Mouse (Mus musculus) brown adipose tissue, adult 24 weeks (tissue): ENCODE results near the gene Sap30l. TPM values are rescaled to one million over a fixed set of nuclear protein-coding genes. Genes with fewer than 3 reads are reported as not detected.

ENCODE experiments used
- H3K27ac ChIP-seq: fragments of 200-500 bp; replicated peaks from 2 replicates; pipeline ENCODE4 v1.5.1; 2012; ENCODE audit warnings: low read depth, mild to moderate bottlenecking, low read length
- H3K4me1 ChIP-seq: fragments of 200-500 bp; 2 replicates; pipeline ENCODE4 v1.6.1; 2012; ENCODE audit warnings: low read length, mixed read lengths; ENCODE audit not compliant: control insufficient read depth, insufficient read depth, insufficient read length
- H3K4me3 ChIP-seq: fragments of 200-500 bp; 2 replicates; pipeline ENCODE4 v1.5.1; 2012; ENCODE audit warnings: low read depth, mild to moderate bottlenecking, low read length, moderate library complexity; ENCODE audit not compliant: insufficient read depth
- polyA plus RNA-seq: library from polyadenylated mRNA; stranded (reverse); fragments of >200 nt; gene quantifications from 2 replicates; pipeline ENCODE4 v1.2.4, GENCODE M21; 2012; ENCODE audit not compliant: missing spikeins, insufficient read depth, insufficient read length

Gene Sap30l
- polyA plus RNA-seq, 1 experiment = 40.1 TPM

DNA sequence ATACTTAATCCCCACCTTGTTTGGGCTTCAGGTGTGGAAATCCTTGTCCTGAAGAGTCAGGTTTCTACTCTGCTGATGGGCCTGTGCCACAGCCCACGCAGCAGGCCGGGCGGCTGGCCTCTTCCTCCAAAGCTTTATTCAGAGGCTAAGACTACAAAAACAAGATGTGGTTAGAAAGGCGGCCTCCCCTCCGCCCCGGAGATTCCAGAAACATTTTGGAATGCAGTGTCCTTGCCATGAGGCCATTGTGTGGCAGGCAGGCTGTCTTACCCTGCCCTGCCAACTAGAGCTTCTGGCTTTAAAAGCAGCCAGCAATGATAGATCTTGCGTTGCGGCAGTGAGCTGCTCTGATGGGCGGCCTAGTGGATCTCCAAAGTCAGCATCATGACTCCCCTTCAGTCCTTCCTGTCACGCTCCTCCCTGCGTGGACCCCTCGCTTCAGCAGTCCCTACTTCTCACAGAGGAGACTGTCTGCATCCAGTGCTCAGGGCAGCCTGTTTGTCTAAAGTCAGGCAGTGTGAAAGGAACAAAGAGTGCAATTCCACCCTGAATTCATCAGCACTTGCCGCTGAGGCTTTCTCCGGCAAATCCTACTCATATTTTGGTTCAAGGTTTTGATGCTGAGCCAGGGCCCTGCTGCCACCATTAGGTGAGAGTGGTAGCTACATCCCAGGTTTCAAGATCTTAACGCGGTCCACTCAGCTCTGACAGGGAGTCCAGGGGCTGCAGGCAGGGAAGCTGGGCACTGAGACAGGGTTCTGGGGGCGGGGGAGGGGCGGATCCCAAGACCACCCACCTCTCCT, 14.6 kb upstream of the Sap30l start:
- Histone ChIP-seq H3K4me3 (no peak overlapping the region), H3K27ac (no peak overlapping the region), H3K4me1 (no peaks in the 10 kb centered on the region)

GRCm38 (mm10) chr11:57787913-57788312, 13.5 kb upstream of the Sap30l start:
- Histone ChIP-seq H3K4me1 (no peaks in the 10 kb centered on the region), H3K27ac (no peak overlapping the region), H3K4me3 (no peak overlapping the region)

- no peak overlapping the region for H3K27ac ChIP-seq
- no peaks in the 10 kb centered on the region for H3K4me1 ChIP-seq
- H3K4me3 ChIP-seq = no peak overlapping the region
Observed at GRCm38 (mm10) chr11:57790866-57791535, 10.4 kb upstream of the Sap30l start.

GRCm38 (mm10) chr11:57795086-57795485, 6.4 kb upstream of the Sap30l start:
- Histone ChIP-seq H3K27ac (no peak overlapping the region), H3K4me1 (no peaks in the 10 kb centered on the region), H3K4me3 (no peak overlapping the region)

DNA sequence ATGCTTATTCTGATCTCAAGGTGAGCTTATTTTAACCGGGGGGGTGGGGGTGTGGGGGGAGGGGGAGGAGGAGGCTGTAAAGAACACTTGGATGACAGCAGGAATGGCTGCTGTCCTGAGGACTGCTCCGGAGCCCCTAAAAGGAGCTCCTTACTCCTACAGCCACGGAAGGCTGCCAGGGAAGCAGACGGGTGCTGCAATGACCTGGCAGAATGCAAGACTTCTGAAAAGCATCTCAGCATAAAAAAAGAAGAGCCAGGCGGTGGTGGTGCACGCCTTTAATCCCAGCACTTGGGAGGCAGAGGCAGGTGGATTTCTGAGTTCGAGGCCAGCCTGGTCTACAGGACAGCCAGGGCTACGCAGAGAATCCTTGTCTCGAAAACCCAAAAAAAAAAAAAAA, 3.6 kb upstream of the Sap30l start:
- H3K27ac ChIP-seq = no peak overlapping the region
- H3K4me3 ChIP-seq = no peak overlapping the region
- H3K4me1 ChIP-seq = no peaks in the 10 kb centered on the region

DNA sequence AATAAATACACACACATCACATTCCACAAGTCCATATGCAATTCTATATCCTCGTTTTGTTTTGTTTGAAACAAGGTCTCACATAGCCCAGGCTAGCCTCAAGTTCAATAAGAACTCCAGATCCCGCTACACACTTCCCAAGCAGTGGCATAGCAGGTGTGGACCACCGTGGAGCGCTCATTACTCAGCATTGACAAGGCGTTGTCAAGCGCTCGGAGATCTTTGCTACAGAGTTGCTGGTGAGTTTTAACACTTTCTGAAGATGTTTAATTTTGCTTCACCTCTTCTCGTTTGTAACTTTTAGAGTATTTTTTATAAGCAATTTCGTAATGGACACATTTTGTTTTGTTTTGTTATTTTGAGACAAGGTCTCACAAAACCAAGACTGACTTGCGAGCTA, 2.0 kb upstream of the Sap30l start:
- Histone ChIP-seq H3K4me1 (no peaks in the 10 kb centered on the region), H3K4me3 (no peak overlapping the region), H3K27ac (no peak overlapping the region)

DNA sequence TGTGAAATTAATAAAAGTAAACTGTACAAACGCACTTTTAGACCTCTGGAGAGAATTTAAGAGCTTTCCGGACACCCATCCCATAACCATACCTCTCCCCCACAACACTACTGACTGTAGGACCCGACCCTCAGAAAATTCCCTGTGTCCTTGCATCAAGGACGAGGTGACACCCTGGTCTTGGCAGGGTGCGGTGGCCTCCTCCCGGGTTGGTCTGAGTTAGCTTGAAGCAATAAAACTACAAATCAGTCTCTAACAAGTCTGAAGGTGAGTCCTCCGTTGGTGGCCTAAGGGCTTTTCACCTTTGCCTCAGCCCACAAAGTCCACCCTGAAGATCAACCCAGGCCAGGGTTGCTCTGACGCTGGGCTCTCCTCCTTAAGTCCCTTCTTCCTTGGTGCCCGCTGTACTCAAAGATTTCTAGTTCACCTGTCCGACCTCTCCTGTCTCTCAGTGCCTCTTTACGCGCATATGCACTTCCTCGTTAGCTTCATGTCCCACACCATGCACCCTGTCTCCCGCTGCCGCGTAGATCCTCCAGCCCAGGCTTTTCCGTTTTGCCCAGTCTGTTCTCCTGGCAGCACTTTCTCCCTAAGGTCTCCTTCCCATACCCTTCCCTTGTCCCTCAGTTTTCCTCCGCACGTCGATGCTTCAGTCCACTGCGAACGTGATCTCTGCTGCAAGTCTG, 1.0 kb upstream of the Sap30l start:
- Histone ChIP-seq H3K4me3 (peak overlapping the region; percentile 92), H3K4me1 (no peaks in the 10 kb centered on the region), H3K27ac (no peak overlapping the region)

DNA sequence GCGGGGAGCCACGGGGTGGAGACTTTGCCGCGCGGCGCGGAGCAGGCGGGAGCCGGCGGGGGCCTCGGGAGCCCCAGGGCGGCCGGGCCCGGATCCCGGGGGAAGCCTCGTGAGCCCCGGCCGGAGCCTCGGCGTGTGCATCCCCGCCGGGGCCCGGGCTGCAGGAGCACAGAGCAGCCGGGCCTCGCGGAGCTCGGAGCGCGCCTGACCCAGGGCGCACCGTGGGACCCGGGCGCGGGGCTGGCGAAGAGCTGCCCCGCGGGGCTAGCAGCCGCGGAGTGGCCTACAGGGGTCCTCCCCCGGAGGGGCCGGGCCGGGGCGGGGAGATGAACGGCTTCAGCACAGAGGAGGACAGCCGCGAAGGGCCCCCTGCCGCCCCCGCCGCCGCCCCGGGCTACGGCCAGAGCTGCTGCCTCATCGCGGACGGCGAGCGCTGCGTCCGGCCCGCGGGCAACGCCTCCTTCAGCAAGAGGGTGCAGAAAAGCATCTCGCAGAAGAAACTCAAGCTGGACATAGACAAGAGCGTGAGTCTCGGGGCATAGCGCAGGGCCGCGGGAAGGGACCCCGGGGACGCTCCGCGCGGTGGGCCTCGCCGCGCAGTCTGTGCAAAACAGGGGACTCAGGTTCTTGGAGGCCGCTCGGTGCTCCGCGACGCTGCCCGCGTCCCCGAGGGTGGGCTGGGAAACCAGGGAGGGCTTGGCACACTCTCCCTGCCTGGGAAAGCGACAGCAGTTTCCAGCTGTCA, 501 bp downstream of the Sap30l start:
- Histone ChIP-seq H3K27ac (no peak overlapping the region), H3K4me1 (no peaks in the 10 kb centered on the region), H3K4me3 (peak overlapping the region; percentile 88)

- peak overlapping the region; percentile 88 for H3K4me3 ChIP-seq
- H3K4me1 ChIP-seq = no peaks in the 10 kb centered on the region
- H3K27ac ChIP-seq = no peak overlapping the region
Observed at GRCm38 (mm10) chr11:57802511-57802870, 1.1 kb downstream of the Sap30l start.

DNA sequence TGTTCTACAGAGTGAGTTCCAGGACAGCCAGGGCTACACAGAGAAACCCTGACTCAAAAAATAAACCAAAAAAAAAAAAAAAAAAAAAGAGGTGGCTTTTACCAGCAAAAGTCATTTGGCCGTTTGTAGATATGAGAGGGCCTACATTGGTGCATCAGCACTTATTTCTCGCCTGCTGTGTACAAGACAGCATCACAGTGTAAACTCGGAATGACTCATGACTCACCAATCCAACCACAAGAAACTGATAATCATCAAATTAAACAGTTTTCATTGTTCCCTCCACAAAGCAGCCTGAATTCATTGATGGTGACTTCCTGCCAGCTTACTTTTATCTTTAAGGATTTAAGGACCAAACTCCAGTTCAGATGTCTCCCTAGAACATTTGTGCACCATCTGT, 3.6 kb downstream of the Sap30l start:
- H3K4me3 ChIP-seq = no peak overlapping the region
- no peak overlapping the region for H3K27ac ChIP-seq

DNA sequence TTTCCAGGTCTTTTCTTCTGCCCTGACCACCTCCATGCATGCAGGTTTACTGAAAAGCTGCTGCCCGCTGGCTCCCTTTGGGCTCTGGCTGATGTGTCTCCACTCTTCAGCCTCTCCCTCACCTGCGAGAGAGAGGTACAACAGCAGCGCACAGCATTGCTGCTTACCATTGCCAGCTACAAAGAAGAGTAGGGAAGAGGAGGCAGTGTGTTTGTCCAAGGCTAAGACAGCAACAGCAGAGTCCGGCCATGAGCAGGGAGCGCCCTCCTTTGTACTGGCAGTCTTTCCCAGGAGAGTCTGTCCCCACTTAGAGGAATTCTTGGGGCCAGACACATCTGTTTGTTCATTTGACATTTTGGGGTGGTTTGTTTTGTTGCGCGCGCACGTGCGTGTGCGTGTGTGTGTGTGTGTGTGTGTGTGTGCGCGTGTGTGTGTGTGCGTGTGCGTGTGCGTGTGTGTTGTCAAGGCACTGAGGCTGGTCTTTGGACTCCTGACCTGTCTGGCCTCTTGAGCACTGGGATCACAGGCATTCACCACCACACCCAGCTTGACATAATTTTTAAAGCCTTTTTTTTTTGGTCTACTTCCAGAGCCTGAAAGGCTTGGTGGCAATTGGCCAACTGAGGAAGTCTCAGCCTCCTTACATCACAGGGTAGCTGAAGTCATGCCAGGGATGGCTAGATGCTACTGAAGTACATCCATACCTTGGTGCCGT, 7.7 kb downstream of the Sap30l start:
- H3K4me3 ChIP-seq = no peak overlapping the region
- H3K27ac ChIP-seq = no peak overlapping the region
- H3K4me1 ChIP-seq = no peaks in the 10 kb centered on the region

More for the DNA sequence above, 3.6 kb downstream of the Sap30l start:
- no peaks in the 10 kb centered on the region for H3K4me1 ChIP-seq

DNA sequence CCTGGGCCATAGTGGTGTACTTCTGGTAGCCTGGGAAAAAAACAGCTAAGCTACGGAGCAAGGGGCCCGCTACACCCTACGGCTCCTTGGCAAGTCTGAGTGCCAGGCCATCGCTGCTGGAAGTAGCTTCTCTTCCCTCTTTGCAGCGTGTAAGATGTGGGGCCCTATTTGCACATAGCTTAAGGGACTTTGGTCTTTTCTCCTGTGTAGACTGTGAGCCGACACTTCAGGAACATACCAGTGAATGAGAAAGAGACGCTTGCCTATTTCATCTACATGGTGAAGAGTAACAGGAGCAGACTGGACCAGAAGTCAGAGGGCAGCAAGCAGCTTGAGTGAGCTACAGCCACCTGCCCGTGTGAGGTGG, 8.3 kb downstream of the Sap30l start:
- Histone ChIP-seq H3K27ac (no peak overlapping the region), H3K4me1 (no peaks in the 10 kb centered on the region), H3K4me3 (no peak overlapping the region)

- no peak overlapping the region for H3K4me3 ChIP-seq
- H3K4me1 ChIP-seq = no peaks in the 10 kb centered on the region
- no peak overlapping the region for H3K27ac ChIP-seq
Observed at GRCm38 (mm10) chr11:57811006-57811405, 9.6 kb downstream of the Sap30l start.

DNA sequence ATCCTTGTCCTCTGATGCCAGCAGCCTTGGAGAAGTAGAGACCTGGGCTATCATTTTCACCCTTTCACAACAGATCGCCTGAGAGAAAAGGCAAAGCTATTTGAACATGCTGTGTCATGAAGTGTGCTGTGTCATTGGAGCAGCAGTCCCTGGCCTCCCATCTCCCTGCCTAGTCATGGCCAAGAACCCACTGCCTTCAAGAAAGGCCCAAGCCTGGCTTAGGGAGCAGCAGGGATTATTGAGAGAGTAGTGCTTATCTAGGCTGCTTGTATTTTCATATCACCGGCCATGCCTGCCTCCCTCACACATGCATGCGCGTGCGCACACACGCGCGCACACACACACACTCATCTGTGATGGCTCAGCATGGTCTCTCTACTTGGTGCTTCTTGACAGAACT, 10.8 kb downstream of the Sap30l start:
- Histone ChIP-seq H3K27ac (no peak overlapping the region), H3K4me1 (no peaks in the 10 kb centered on the region), H3K4me3 (no peak overlapping the region)

DNA sequence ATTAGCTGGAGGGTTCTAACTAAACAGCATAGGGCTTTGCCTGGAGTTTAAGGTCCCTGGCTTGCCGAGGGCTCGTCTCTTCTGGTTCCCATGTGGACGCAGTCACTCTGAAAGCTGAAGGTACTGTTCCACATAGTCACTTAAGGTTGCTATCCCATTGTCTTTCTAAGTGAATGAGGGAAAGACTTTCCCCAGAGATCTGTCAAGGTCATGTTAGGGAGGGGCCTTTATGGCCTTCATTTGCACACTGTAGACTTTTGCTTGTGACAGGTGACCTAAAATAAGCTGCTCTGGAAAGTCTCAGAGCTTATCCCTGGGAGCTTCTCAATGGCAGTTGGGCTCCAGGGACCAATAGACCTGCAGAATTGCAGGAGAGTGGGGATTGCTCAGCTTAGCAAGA, 12.2 kb downstream of the Sap30l start:
- no peak overlapping the region for H3K4me3 ChIP-seq
- no peaks in the 10 kb centered on the region for H3K4me1 ChIP-seq
- H3K27ac ChIP-seq = no peak overlapping the region
